ENCODE assay signal across 8 mouse cellular contexts in genomic region chr1:64616076-64616475, GRCm38 (mm10). TPM values are rescaled to one million over a fixed set of nuclear protein-coding genes. Genes with fewer than 3 reads are reported as not detected.
DNase-seq lines count a peak whose midpoint lies in the region; ATAC-seq lines count a peak whose summit lies in the region.

No protein-coding gene starts in this region.

- WGBS in forebrain, embryonic 12.5 days, result 66% methylated on average over 6 of the region's 6 CpGs
- 65% methylated on average over 6 of the region's 6 CpGs for WGBS in limb, embryonic 13.5 days
- WGBS in stomach, embryonic 15.5 days, result 67% methylated on average over 6 of the region's 6 CpGs

- peak overlapping the region; percentile 91 for H3K4me3 ChIP-seq in megakaryocyte, embryonic 14.5 days (replicated peaks)
- peak overlapping the region; percentile 79 for H3K4me3 ChIP-seq in forebrain, embryonic 12.5 days (replicated peaks)
- peak overlapping the region; percentile 67 for H3K4me3 ChIP-seq in limb, embryonic 13.5 days
- peak overlapping the region; percentile 81 for H3K4me3 ChIP-seq in stomach, embryonic 15.5 days (replicated peaks)

- H3K4me2 ChIP-seq in forebrain, embryonic 12.5 days, result peak overlapping the region; percentile 66
- H3K4me2 ChIP-seq in limb, embryonic 13.5 days (replicated peaks), result peak overlapping the region; percentile 77
- peak overlapping the region; percentile 85 for H3K4me2 ChIP-seq in stomach, embryonic 15.5 days

- no peak overlapping the region; the same call in 1 of the 2 replicates for H3K9ac ChIP-seq in forebrain, embryonic 12.5 days
- peak overlapping the region; percentile 94 for H3K9ac ChIP-seq in limb, embryonic 13.5 days
- no peak overlapping the region for H3K9ac ChIP-seq in stomach, embryonic 15.5 days

- ATAC-seq in megakaryocyte, adult 5-6 weeks (ENCODE audit: poor library complexity, severe bottlenecking), result no peak
- no peak for ATAC-seq in forebrain, embryonic 12.5 days (ENCODE audit: low FRiP score)
- ATAC-seq in limb, embryonic 13.5 days (ENCODE audit: low FRiP score, low read depth), result no peak
- ATAC-seq in stomach, embryonic 15.5 days (ENCODE audit: insufficient read depth, low FRiP score, low read depth), result no peak

- H3K27me3 ChIP-seq in megakaryocyte, embryonic 14.5 days (replicated peaks), result no peaks in the 10 kb centered on the region
- H3K27me3 ChIP-seq in forebrain, embryonic 12.5 days, result no peaks in the 10 kb centered on the region
- no peaks in the 10 kb centered on the region for H3K27me3 ChIP-seq in limb, embryonic 13.5 days
- H3K27me3 ChIP-seq in stomach, embryonic 15.5 days (replicated peaks), result no peaks in the 10 kb centered on the region

- peaks cover 36% of the 10 kb centered on the region for H3K4me1 ChIP-seq in megakaryocyte, embryonic 14.5 days
- H3K4me1 ChIP-seq in forebrain, embryonic 12.5 days, result peaks cover 16% of the 10 kb centered on the region
- H3K4me1 ChIP-seq in limb, embryonic 13.5 days, result peaks cover 33% of the 10 kb centered on the region
- H3K4me1 ChIP-seq in stomach, embryonic 15.5 days, result peaks cover 9% of the 10 kb centered on the region; the same call in 1 of the 2 replicates

- H3K27ac ChIP-seq in forebrain, embryonic 12.5 days, result no peak overlapping the region
- H3K27ac ChIP-seq in limb, embryonic 13.5 days, result peak overlapping the region; percentile 29; the same call in 1 of the 2 replicates
- H3K27ac ChIP-seq in stomach, embryonic 15.5 days, result 0 out of 2 replicates have a peak overlapping the region, but pooled peaks have one; percentile 99

- DNase-seq in thymus, postnatal 10 days (ENCODE audit: low spot score in 2 of 2), result no peak
- DNase-seq in adrenal gland, postnatal 4 days (ENCODE audit: low spot score in 2 of 2), result no peak
- DNase-seq in gastrocnemius, postnatal 25 days, result no peak

- no peaks in the 10 kb centered on the region for H3K9me3 ChIP-seq in megakaryocyte, embryonic 14.5 days
- H3K9me3 ChIP-seq in forebrain, embryonic 12.5 days, result no peaks in the 10 kb centered on the region
- no peaks in the 10 kb centered on the region for H3K9me3 ChIP-seq in limb, embryonic 13.5 days
- no peaks in the 10 kb centered on the region for H3K9me3 ChIP-seq in stomach, embryonic 15.5 days

- peaks cover 37% of the 10 kb centered on the region for H3K36me3 ChIP-seq in megakaryocyte, embryonic 14.5 days (replicated peaks; ENCODE audit: low read length)
- H3K36me3 ChIP-seq in forebrain, embryonic 12.5 days (replicated peaks), result 0 out of 2 replicates have a peak, but pooled peaks cover 6% of the 10 kb centered on the region
- peaks cover 18% of the 10 kb centered on the region for H3K36me3 ChIP-seq in limb, embryonic 13.5 days
- no peaks in the 10 kb centered on the region for H3K36me3 ChIP-seq in stomach, embryonic 15.5 days

RNA-seq across cellular contexts. Expression of gene Mettl21a, which starts 1.0 kb away (rescaled TPM):
- polyA plus RNA-seq in megakaryocyte, embryonic 14.5 days (2012; ENCODE audit: insufficient read depth, low replicate concordance), result 2.6 and 9.7 TPM in 2 replicates
- total RNA-seq in megakaryocyte, adult 5-6 weeks (2015), result 9.9 and 12.2 TPM in 2 replicates
- 10.5 and 15.0 TPM in 2 replicates for total RNA-seq in megakaryocyte, adult 5-6 weeks (2017)
- polyA plus RNA-seq in forebrain, embryonic 12.5 days (2016; fragmentation: Nextera tagmentation; extraction: Ambion mirVana), result 19.3 and 19.6 TPM in 2 replicates
- polyA plus RNA-seq in limb, embryonic 13.5 days (2015; fragmentation: Nextera tagmentation; extraction: Ambion mirVana), result 26.0 and 27.2 TPM in 2 replicates
- polyA plus RNA-seq in stomach, embryonic 15.5 days (2015; fragmentation: Nextera tagmentation; extraction: Ambion mirVana), result 19.2 and 20.8 TPM in 2 replicates
- 10 to 100 TPM; 14.8 to 16.3 TPM for total RNA-seq in adrenal gland, postnatal 4 days (2021)
- total RNA-seq in gastrocnemius, postnatal 25 days (2021), result 1 to 10 TPM; 7.8 to 9.3 TPM
